Mouse (Mus musculus): ENCODE measurements around the gene Tirap. TPM values are rescaled to one million over a fixed set of nuclear protein-coding genes. Genes with fewer than 3 reads are reported as not detected.

The Tirap gene
- polyA plus RNA-seq, 1 experiment from 2014 or later = 12.6 TPM

DNA sequence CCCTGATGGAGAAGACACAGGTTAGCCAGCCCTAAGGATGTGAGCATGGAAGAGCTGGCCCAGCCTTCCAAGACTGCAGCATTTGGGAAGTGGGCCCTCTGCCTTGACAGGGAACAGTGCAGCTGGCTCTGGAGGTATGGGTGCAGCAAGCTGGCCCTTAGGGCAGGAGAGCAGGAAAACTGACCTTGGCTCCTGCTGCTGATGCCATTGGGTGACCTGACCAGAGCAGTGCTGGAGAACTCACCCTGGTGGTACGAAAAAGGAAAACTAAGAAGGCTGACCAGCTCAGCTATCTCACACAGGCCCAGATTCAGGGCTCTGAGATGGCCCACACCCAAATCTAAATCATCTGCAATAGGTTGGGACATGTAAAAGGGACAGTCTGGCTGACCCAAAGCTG is 54.3 kb downstream of the Tirap start:
- Histone ChIP-seq H3K27ac (replicated peaks) (no peak overlapping the region), H3K4me1 (replicated peaks; ENCODE audit: control insufficient read depth, insufficient read depth) (no peaks in the 10 kb centered on the region), H3K9ac (ENCODE audit: low read length) (no peak overlapping the region), H3K9me3 (ENCODE audit: control insufficient read depth, low read length) (no peaks in the 10 kb centered on the region), H3K4me2 (replicated peaks; ENCODE audit: low read depth) (no peak overlapping the region), H3K36me3 (ENCODE audit: control insufficient read depth, insufficient read depth, low read length) (no peaks in the 10 kb centered on the region; the same call in 1 of the 2 replicates), H3K4me3 (ENCODE audit: low read depth, low read length) (no peak overlapping the region), H3K27me3 (ENCODE audit: control insufficient read depth, insufficient read depth, low read length) (no peaks in the 10 kb centered on the region)
- WGBS = 95% methylated on average over 1 of the region's 1 CpGs
- ATAC-seq (ENCODE audit: low FRiP score, low TSS enrichment) (no peak), DNase-seq (ENCODE audit: low spot score) (no peak)
- TF ChIP-seq CTCF (IDR thresholded peaks at IDR 0.05; ENCODE audit: low read depth) = no peak
- no peak for TF ChIP-seq EP300 (optimal IDR thresholded peaks at IDR 0.05)

DNA sequence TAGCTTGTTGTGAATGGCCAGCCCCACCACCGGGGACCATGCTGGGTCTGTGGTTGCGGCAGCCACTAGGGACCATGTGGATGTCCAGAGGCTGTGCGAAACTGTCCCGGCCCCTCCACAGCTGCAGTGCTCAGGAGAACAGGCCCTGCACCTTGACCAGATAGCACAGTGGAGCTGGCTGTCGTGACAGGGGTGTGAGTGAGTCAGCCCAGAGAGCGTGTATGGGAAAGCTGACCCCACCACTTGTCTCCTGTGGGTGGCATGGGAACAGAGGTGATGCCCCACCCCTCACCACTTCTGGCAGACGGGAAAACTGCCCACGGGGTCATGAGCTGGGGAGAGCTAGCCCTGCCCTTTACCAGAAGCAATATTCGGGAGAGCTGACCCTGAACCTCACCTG is 55.0 kb downstream of the Tirap start:
- Histone ChIP-seq H3K27me3 (ENCODE audit: control insufficient read depth, insufficient read depth, low read length) (no peaks in the 10 kb centered on the region), H3K4me3 (ENCODE audit: low read depth, low read length) (no peak overlapping the region), H3K4me2 (replicated peaks; ENCODE audit: low read depth) (no peak overlapping the region), H3K27ac (replicated peaks) (no peak overlapping the region), H3K9ac (ENCODE audit: low read length) (no peak overlapping the region), H3K4me1 (replicated peaks; ENCODE audit: control insufficient read depth, insufficient read depth) (no peaks in the 10 kb centered on the region), H3K9me3 (ENCODE audit: control insufficient read depth, low read length) (no peaks in the 10 kb centered on the region), H3K36me3 (ENCODE audit: control insufficient read depth, insufficient read depth, low read length) (no peaks in the 10 kb centered on the region; the same call in 1 of the 2 replicates)
- 87% methylated on average over 9 of the region's 9 CpGs for WGBS
- TF ChIP-seq CTCF (IDR thresholded peaks at IDR 0.05; ENCODE audit: low read depth) = no peak
- TF ChIP-seq EP300 (optimal IDR thresholded peaks at IDR 0.05) = no peak
- DNase-seq (ENCODE audit: low spot score) (no peak), ATAC-seq (ENCODE audit: low FRiP score, low TSS enrichment) (no peak)

DNA sequence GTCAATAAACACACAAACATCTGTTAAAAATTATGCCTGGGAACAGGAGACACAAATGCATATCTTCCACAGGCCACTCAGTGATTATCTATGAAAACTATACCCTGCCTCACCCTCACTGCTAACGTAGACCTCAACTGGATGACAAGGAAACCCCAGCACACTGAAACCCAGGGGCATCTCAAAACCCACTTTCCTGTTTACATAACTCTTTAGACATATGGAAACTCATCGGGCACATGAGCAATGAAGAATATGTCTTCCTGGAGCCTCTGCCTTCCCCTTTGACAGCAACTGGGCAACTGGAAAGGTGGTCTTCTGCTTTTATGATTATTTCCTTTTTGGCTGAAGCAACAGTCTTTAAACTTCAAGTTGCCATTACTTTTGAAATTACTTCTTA is 57.9 kb downstream of the Tirap start:
- no peak overlapping the region for H3K9ac ChIP-seq (ENCODE audit: low read length)
- WGBS = 50% methylated on average over 2 of the region's 2 CpGs
- TF ChIP-seq EP300 (optimal IDR thresholded peaks at IDR 0.05) (no peak), CTCF (IDR thresholded peaks at IDR 0.05; ENCODE audit: low read depth) (no peak)
- no peak overlapping the region for H3K4me3 ChIP-seq (ENCODE audit: low read depth, low read length)
- H3K36me3 ChIP-seq (ENCODE audit: control insufficient read depth, insufficient read depth, low read length) = no peaks in the 10 kb centered on the region; the same call in 1 of the 2 replicates
- H3K27me3 ChIP-seq (ENCODE audit: control insufficient read depth, insufficient read depth, low read length) = no peaks in the 10 kb centered on the region
- no peaks in the 10 kb centered on the region for H3K9me3 ChIP-seq (ENCODE audit: control insufficient read depth, low read length)
- H3K27ac ChIP-seq (replicated peaks) = no peak overlapping the region
- no peak for ATAC-seq (ENCODE audit: low FRiP score, low TSS enrichment)
- H3K4me1 ChIP-seq (replicated peaks; ENCODE audit: control insufficient read depth, insufficient read depth) = no peaks in the 10 kb centered on the region
- H3K4me2 ChIP-seq (replicated peaks; ENCODE audit: low read depth) = no peak overlapping the region
- DNase-seq (ENCODE audit: low spot score) = no peak

DNA sequence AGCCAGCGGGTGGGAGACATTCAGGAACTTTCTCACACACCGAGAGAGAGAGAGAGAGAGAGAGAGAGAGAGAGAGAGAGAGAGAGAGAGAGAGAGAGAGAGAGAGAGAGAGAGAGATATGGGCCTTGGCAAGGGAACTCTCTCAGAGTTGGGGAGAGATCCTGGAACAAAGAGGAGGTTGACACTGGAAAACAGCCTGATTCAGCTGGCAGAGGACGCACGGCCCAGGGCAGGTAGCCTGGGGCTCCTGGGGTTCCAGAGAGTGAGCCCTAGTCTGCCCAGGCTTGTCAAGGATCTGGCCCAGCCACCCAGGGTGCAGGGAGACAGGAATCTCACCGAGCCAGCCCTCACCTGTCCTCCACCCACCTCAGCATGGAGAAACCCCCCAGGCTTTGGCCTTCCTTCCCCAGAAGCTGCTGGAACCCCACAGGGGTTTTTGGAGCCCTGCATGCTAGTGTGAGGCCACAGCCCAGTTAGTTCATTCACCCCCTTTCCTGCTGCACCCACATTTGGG is 60.8 kb downstream of the Tirap start:
- no peak for TF ChIP-seq CTCF (IDR thresholded peaks at IDR 0.05; ENCODE audit: low read depth)
- no peak for TF ChIP-seq EP300 (optimal IDR thresholded peaks at IDR 0.05)
- WGBS = 67% methylated on average over 5 of the region's 5 CpGs
- no peaks in the 10 kb centered on the region for H3K9me3 ChIP-seq (ENCODE audit: control insufficient read depth, low read length)
- H3K4me2 ChIP-seq (replicated peaks; ENCODE audit: low read depth) = no peak overlapping the region
- H3K36me3 ChIP-seq (ENCODE audit: control insufficient read depth, insufficient read depth, low read length) = no peaks in the 10 kb centered on the region; the same call in 1 of the 2 replicates
- no peak overlapping the region for H3K4me3 ChIP-seq (ENCODE audit: low read depth, low read length)
- H3K9ac ChIP-seq (ENCODE audit: low read length) = no peak overlapping the region
- H3K27me3 ChIP-seq (ENCODE audit: control insufficient read depth, insufficient read depth, low read length) = no peaks in the 10 kb centered on the region
- ATAC-seq (ENCODE audit: low FRiP score, low TSS enrichment) = no peak
- DNase-seq (ENCODE audit: low spot score) = no peak
- no peak overlapping the region for H3K27ac ChIP-seq (replicated peaks)
- H3K4me1 ChIP-seq (replicated peaks; ENCODE audit: control insufficient read depth, insufficient read depth) = no peaks in the 10 kb centered on the region

DNA sequence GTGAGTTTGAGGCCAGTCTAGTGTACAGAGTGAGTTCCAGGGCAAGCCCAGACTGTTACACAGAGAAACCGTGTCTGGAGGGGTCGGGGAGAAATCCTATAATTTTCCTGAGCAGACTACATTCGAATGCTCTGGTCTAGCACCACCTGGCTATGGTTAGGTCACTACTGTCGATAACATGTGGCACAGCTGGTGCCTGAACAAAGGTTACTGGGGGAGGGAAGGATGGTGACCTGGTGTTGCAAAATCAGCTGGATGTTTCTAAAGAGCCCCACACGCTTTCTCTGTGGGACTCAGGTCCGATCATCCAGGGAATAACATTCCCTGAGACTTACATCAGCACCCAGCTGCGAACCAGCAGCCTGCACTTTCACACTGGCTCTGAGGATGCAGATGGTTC is 62.1 kb downstream of the Tirap start:
- no peaks in the 10 kb centered on the region; the same call in 1 of the 2 replicates for H3K36me3 ChIP-seq (ENCODE audit: control insufficient read depth, insufficient read depth, low read length)
- H3K27ac ChIP-seq (replicated peaks) = no peak overlapping the region
- no peak overlapping the region for H3K9ac ChIP-seq (ENCODE audit: low read length)
- H3K4me2 ChIP-seq (replicated peaks; ENCODE audit: low read depth) = no peak overlapping the region
- DNase-seq (ENCODE audit: low spot score) (no peak), ATAC-seq (ENCODE audit: low FRiP score, low TSS enrichment) (no peak)
- H3K27me3 ChIP-seq (ENCODE audit: control insufficient read depth, insufficient read depth, low read length) = no peaks in the 10 kb centered on the region
- no peak overlapping the region for H3K4me3 ChIP-seq (ENCODE audit: low read depth, low read length)
- TF ChIP-seq EP300 (optimal IDR thresholded peaks at IDR 0.05) (no peak), CTCF (IDR thresholded peaks at IDR 0.05; ENCODE audit: low read depth) (no peak)
- H3K4me1 ChIP-seq (replicated peaks; ENCODE audit: control insufficient read depth, insufficient read depth) = no peaks in the 10 kb centered on the region
- no peaks in the 10 kb centered on the region for H3K9me3 ChIP-seq (ENCODE audit: control insufficient read depth, low read length)
- WGBS = 65% methylated on average over 7 of the region's 7 CpGs

DNA sequence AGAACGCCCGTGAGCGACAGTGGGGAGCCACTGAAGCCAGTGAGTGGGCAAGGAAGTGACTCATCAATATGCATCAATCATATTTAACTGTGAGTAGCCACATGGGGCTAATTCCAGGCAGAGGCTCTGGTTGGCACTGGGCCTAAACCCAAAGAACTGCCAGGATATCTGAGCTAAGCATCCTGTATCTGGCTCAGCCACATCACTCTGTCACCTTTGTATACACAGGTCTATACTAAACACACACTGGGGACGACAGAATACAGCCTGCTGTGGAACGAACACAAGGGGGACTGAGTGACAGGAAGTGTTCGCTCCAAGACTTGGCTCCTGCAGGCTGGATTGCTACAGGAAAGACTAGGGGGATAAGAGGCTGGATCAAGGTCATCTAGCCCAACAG is 64.5 kb downstream of the Tirap start:
- Histone ChIP-seq H3K4me3 (ENCODE audit: low read depth, low read length) (no peak overlapping the region), H3K9ac (ENCODE audit: low read length) (no peak overlapping the region), H3K36me3 (ENCODE audit: control insufficient read depth, insufficient read depth, low read length) (no peaks in the 10 kb centered on the region), H3K27ac (replicated peaks) (no peak overlapping the region), H3K27me3 (ENCODE audit: control insufficient read depth, insufficient read depth, low read length) (no peaks in the 10 kb centered on the region), H3K4me2 (replicated peaks; ENCODE audit: low read depth) (no peak overlapping the region), H3K4me1 (replicated peaks; ENCODE audit: control insufficient read depth, insufficient read depth) (no peaks in the 10 kb centered on the region), H3K9me3 (ENCODE audit: control insufficient read depth, low read length) (no peaks in the 10 kb centered on the region)
- TF ChIP-seq EP300 (optimal IDR thresholded peaks at IDR 0.05) (no peak), CTCF (IDR thresholded peaks at IDR 0.05; ENCODE audit: low read depth) (0 out of 2 replicates have a peak, but pooled peaks have one; percentile 6)
- WGBS = 51% methylated on average over 6 of the region's 6 CpGs
- DNase-seq (ENCODE audit: low spot score) = no peak
- peak; percentile 49 for ATAC-seq (ENCODE audit: low FRiP score, low TSS enrichment)

Other genes starting within 250 kb of the Tirap start
- 14.6 and 14.7 TPM in 2 replicates for gene St3gal4, start 81.0 kb downstream of the Tirap start, polyA plus RNA-seq (2015; fragmentation: Nextera tagmentation; extraction: Ambion mirVana)
- 33.7 and 35.3 TPM in 2 replicates for gene Dcps, start 24.2 kb downstream of the Tirap start, polyA plus RNA-seq (2015; fragmentation: Nextera tagmentation; extraction: Ambion mirVana)
- gene Srpr, start 116 bp downstream of the Tirap start, polyA plus RNA-seq (2015; fragmentation: Nextera tagmentation; extraction: Ambion mirVana) = 115 and 129 TPM in 2 replicates
- 28.9 and 29.9 TPM in 2 replicates for gene Foxred1, start 10.8 kb upstream of the Tirap start, polyA plus RNA-seq (2015; fragmentation: Nextera tagmentation; extraction: Ambion mirVana)
- 23.6 and 24.0 TPM in 2 replicates for gene Fam118b, start 67.5 kb upstream of the Tirap start, polyA plus RNA-seq (2015; fragmentation: Nextera tagmentation; extraction: Ambion mirVana)
- 15.1 and 16.0 TPM in 2 replicates for gene Rpusd4, start 67.6 kb upstream of the Tirap start, polyA plus RNA-seq (2015; fragmentation: Nextera tagmentation; extraction: Ambion mirVana)
- gene Cdon, start 220.8 kb upstream of the Tirap start, polyA plus RNA-seq (2015; fragmentation: Nextera tagmentation; extraction: Ambion mirVana) = 2.5 and 2.7 TPM in 2 replicates

All from stomach, postnatal 0 days (tissue).